7 mouse cellular contexts compared by ENCODE assay signal in genomic region chr3:65929304-65929783, GRCm38 (mm10). TPM values are rescaled to one million over a fixed set of nuclear protein-coding genes. Genes with fewer than 3 reads are reported as not detected.
A peak's percentile ranks its signal among the peaks of the same experiment; 100 is the strongest.
DNase-seq lines count a peak whose midpoint lies in the region; ATAC-seq lines count a peak whose summit lies in the region.

No protein-coding gene starts in this region.

- intact Hi-C loops in left cerebral cortex, postnatal 36 days (cut with DNase I): loop anchor here (5.0 kb wide), 2 partner anchors 57 to 402 kb away; partner anchors contain the start of gene Tiparp

- ATAC-seq in activated CD4-positive, CD25-positive, alpha-beta regulatory T cell, adult 4 months: peak; percentile 77
- peak; percentile 90 for ATAC-seq in intestine, embryonic 15.5 days

- H3K4me1 ChIP-seq in intestine, embryonic 15.5 days (replicated peaks): peaks cover 12% of the 10 kb centered on the region
- H3K4me1 ChIP-seq in midbrain, embryonic 10.5 days: peaks cover 33% of the 10 kb centered on the region

- DNase-seq in embryo, embryonic 10.5 days (ENCODE audit: low spot score): peak; percentile 92
- DNase-seq in gastrocnemius, postnatal 4 days (ENCODE audit: low spot score in 2 of 2): peak; percentile 52 to 81
- DNase-seq in left cerebral cortex, postnatal 36 days (ENCODE audit: low spot score in 2 of 2): peak; percentile 64 to 72
- peak; percentile 83 for DNase-seq in midbrain, embryonic 10.5 days (ENCODE audit: low spot score)
- peak; percentile 85 for DNase-seq in skeletal muscle tissue, adult 2 months (ENCODE audit: low read depth, low spot score)

- H3K27me3 ChIP-seq in intestine, embryonic 15.5 days (replicated peaks): no peaks in the 10 kb centered on the region
- peaks cover 13% of the 10 kb centered on the region; the same call in 1 of the 2 replicates for H3K27me3 ChIP-seq in midbrain, embryonic 10.5 days (ENCODE audit: low read depth, poor library complexity, severe bottlenecking)

- peak overlapping the region; percentile 47 for H3K4me2 ChIP-seq in intestine, embryonic 15.5 days (replicated peaks)

- H3K9me3 ChIP-seq in intestine, embryonic 15.5 days: no peaks in the 10 kb centered on the region
- no peaks in the 10 kb centered on the region for H3K9me3 ChIP-seq in midbrain, embryonic 10.5 days (replicated peaks)

- H3K4me3 ChIP-seq in intestine, embryonic 15.5 days (replicated peaks): 0 out of 2 replicates have a peak overlapping the region, but pooled peaks have one; percentile 11
- H3K4me3 ChIP-seq in midbrain, embryonic 10.5 days: peak overlapping the region; percentile 41

- H3K27ac ChIP-seq in intestine, embryonic 15.5 days: no peak overlapping the region
- peak overlapping the region; percentile 88 for H3K27ac ChIP-seq in midbrain, embryonic 10.5 days (replicated peaks)

- H3K9ac ChIP-seq in intestine, embryonic 15.5 days: no peak overlapping the region

- H3K36me3 ChIP-seq in intestine, embryonic 15.5 days: no peaks in the 10 kb centered on the region
- H3K36me3 ChIP-seq in midbrain, embryonic 10.5 days: no peaks in the 10 kb centered on the region

- WGBS in intestine, embryonic 15.5 days: 1% methylated on average over 10 of the region's 10 CpGs
- WGBS in midbrain, embryonic 10.5 days: 2% methylated on average over 10 of the region's 10 CpGs

RNA-seq across cellular contexts. Expression of gene Ccnl1, which starts 28.7 kb away (rescaled TPM):
- 10 to 100 TPM; 49.5 to 75.2 TPM for polyA plus RNA-seq in activated CD4-positive, CD25-positive, alpha-beta regulatory T cell, adult 4 months (2017; shearing (Covaris generic))
- total RNA-seq in gastrocnemius, postnatal 4 days (2021): 10 to 100 TPM; 35.7 to 54.3 TPM
- polyA plus RNA-seq in intestine, embryonic 15.5 days (2015; fragmentation: Nextera tagmentation; extraction: Ambion mirVana): 93.2 and 97.2 TPM in 2 replicates
- total RNA-seq in left cerebral cortex, postnatal 36 days (2021): 10 to 100 TPM; 40.0 to 57.9 TPM
- 98.2 and 106 TPM in 2 replicates for polyA plus RNA-seq in midbrain, embryonic 10.5 days (2016; fragmentation: Nextera tagmentation; extraction: Ambion mirVana)
